Mouse (Mus musculus) WW6 (cell line): Measurements from ENCODE around the gene Hspa12b.
"Not testable (repeated sequence)": the region's sequence is repeated elsewhere in the genome, so short reads cannot be mapped to it uniquely, and the experiment has no call there.

Experiments used
- DNase-seq: peaks from one replicate; pipeline ENCODE4 v3.0.0-alpha.2; 2013; ENCODE audit warnings: low read depth, low spot score

Hspa12b gene

DNA sequence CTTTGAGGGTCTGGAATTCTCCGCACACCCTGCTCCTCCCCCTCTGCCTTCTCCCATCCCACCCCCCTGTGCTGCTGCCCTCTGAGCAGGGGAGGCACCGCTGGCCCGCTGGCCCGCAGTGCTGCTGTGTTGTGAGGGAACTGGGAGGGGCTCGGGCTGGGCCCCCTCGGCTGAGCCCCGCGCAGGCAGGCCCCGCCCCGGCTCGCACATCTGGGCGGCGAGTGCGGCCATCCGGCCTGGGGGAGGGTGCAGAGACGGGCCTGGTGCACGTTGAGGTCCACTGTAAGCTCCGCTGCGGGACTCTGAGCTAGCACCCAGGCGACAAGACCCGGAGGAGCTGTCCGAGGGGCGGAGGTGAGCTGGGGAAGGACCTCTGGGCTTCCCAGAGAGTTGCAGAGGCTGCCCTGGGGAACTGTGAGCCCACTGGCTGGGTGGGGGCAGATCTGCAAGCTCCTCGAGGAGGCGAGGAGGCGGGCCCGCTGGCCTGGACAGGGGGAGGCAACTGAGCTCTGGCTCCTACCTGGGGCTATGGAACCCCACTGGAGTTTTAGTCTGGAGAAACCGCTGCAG lies at the start of gene Hspa12b:
Hspa12b (plus strand) TSS at position 120 of the 570 bp plus-strand sequence.
- no peak for DNase-seq

DNA sequence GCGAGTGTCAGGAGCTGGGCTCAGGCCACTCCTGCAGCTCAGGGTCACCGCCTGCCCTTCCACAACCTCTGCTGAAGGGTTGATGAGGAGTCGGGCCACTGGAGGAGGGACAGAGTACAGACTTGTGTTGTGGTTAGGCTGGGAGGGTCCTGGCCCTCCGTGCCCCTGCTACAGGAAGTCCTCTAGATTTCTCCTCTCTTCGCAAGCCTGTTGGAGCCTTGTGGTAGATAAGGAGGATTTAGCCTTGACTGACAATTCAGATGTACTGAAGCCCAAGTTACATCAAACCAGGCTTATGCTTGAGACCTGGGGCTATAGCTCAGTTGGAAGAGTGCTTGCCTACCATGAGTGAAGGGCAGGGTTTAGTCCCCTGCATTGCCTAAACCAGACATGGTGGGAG lies 46.6 kb upstream of the Hspa12b start:
- no peak for DNase-seq

DNA sequence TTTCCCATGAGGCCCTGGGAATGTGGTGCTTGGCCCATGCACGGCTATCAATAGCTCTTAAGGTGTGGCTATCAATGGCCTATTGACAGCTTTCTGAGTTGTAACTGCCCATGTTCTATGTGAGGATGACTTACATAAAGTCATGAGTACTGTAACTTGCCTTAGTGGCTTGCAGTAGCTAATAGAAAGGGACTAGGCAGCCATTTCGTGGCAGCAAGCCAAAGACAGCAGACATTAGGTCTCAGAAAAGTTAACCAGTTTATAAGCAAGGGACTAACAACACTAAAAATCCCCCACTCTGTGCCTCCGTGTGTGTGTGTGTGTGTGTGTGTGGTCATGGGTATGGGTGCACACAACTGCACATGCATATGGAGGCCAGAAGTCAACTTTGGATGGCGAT lies 42.9 kb upstream of the Hspa12b start:
- no peak for DNase-seq

DNA sequence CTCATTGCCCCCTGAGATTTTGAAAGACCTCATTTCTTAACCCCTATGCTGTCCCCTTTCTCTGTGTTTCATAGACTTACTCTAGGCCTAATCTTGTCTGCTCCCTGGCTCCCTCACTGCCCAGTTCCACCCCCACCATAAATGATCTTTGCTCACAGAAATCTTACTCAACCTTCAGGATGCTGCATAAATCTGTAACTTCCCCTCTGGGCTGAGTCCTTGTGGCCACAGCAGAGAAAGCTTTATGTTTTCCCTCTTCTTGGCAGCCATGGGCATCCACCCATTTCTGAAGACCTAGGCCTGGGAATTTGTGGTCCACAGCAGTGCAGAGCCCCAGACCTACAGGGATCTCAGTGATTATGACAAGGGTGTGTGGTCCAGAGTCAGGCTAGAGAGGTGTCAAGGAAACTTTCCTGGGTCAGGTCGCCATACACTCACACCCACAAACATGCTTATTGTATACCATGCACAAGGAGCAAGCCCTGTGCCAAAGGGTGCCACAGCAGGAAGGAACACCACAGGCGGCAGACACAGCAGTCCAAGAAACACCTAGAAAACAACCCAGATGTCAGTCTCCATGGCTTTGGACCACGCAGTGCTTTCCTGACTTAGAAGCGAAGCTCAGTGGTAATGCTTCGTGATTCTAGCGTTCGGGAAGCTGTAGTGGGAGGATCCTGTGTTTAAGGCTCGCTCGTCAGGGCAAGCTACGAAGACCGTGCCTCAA lies 40.3 kb upstream of the Hspa12b start, which contains the start of gene Siglec1:
Siglec1 (minus strand) TSS at position 99 of the 724 bp plus-strand sequence.
- DNase-seq: no peak

DNA sequence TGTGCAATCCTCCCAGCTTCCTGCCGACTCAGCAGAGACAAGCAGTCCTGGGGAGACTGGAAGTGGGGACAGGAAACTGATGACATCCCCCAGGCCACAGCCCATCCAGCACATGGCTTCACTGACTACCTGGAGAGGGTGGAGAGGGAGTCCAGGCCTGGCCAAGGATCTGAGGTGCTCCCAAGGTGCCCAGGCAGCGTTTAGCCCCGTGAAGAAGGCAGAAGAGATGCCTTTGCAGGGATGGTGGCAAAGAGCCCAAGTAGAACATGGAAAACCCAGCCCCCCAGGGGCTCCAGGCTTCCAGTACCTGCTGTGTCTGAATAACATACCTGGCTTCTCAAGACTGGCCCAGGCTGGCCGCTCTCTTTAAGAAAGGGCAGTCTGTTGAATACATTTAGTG lies 38.5 kb upstream of the Hspa12b start:
- no peak for DNase-seq

GRCm38 (mm10) chr2:131089634-131090033 lies 37.4 kb upstream of the Hspa12b start:
- no peak for DNase-seq

DNA sequence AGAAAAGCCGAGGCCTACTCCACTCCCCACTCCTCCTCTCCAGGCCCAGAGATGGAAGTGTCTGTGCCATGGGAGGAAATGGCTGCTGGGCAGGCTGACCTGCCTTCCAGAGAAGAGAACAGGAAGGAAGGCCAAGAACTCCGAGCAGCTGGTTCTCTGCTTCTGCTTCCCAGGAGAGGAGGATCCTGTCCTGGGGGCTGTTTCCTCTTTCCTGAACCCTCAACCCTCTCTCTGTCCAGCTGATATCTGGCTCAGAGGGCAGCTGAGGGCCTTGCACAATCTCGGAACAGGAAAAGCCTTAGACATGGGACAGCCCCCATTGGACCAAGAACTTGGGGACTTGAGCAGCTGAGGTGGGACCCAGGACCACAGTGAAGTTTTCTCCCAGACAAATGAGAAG lies 36.2 kb upstream of the Hspa12b start:
- no peak for DNase-seq

- no peak for DNase-seq
Measured at GRCm38 (mm10) chr2:131093577-131093976, 33.5 kb upstream of the Hspa12b start.

GRCm38 (mm10) chr2:131094823-131095222 lies 32.3 kb upstream of the Hspa12b start:
- DNase-seq: no peak

- DNase-seq: peak; percentile 39
Measured at GRCm38 (mm10) chr2:131096101-131096795, 30.8 kb upstream of the Hspa12b start.

DNA sequence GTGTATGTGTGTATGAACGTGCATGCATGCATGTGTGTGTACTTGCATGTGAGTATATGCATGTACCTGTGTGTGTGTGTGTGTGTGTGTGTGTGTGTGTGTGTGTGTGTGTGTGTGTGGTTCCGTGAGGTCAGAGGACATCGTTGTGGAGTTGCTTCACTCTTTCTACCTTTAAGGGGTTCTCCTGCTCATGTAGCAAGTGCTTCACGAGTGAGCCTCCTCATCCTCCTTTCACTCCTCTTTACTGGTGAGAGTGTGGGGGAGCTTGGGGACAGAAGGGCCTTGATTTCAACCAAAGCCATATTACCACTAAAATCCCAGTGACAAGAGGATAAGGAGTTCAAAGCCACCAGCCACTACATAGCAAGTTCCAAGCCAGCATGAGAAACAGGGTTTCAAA lies 30.0 kb upstream of the Hspa12b start:
- no peak for DNase-seq

DNA sequence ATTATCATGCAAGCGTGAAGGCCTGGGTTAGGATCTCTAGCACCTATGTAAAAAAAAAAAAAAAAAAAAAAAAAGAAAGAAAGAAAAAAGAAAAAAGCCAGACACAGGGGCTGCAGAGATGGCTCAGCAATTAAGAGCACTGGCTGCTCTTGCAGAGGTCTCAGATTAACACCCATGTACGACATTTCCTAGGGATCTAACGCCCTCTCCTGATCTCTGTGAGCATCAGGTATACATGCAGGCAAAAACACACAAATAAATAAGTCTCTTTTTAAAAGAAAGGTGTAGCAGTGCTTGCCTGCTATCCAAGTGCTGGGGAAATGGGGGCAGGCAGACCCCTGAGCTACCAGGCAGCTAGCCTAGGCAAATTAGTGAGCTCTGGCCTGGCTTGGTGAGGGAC lies 25.6 kb upstream of the Hspa12b start:
- DNase-seq: no peak

GRCm38 (mm10) chr2:131104021-131104420 lies 23.1 kb upstream of the Hspa12b start:
- DNase-seq: no peak

- not testable (repeated sequence) for DNase-seq
Measured at GRCm38 (mm10) chr2:131105061-131105460, 22.0 kb upstream of the Hspa12b start.

DNA sequence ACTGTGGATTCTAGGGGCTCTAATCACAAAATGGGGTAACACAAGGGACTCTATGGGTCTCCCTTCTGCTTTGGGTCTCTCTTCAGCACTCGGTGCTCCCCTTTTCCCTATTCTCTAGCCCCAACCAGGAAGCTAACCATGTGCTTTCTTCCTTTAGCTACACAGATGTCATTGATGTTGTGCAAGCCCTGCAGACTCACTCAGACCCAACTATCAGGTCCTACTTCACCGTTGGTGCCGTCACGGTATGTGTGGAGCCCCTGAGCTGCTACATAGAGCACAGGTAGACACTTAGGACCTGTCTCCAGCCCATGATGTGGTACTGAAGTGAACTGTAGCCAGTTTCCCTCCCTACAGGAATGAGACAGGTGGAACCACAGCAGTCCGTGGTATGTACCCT lies 21.1 kb upstream of the Hspa12b start:
- no peak for DNase-seq

- DNase-seq: no peak
Measured at GRCm38 (mm10) chr2:131118968-131119574, 8.0 kb upstream of the Hspa12b start.

DNA sequence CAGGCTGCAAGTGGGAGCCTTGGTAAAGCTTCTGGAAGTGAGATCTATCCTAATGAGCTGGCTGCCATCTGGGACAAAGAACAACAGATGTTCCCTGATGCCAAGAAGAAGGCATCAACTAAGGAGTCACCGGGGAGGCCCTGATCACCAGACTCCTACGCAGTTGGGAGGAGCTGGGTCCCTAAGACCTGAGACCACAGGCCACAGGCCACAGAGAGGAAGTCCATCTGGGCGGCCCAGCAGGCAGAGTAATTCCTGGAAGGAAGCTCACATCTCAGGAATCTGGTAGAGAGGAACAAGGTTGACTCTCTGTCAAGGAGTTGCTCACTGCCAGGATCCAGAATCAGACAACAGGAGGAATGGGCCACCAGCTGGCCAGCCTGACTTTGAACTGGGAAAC lies 2.9 kb upstream of the Hspa12b start:
- DNase-seq: no peak

DNA sequence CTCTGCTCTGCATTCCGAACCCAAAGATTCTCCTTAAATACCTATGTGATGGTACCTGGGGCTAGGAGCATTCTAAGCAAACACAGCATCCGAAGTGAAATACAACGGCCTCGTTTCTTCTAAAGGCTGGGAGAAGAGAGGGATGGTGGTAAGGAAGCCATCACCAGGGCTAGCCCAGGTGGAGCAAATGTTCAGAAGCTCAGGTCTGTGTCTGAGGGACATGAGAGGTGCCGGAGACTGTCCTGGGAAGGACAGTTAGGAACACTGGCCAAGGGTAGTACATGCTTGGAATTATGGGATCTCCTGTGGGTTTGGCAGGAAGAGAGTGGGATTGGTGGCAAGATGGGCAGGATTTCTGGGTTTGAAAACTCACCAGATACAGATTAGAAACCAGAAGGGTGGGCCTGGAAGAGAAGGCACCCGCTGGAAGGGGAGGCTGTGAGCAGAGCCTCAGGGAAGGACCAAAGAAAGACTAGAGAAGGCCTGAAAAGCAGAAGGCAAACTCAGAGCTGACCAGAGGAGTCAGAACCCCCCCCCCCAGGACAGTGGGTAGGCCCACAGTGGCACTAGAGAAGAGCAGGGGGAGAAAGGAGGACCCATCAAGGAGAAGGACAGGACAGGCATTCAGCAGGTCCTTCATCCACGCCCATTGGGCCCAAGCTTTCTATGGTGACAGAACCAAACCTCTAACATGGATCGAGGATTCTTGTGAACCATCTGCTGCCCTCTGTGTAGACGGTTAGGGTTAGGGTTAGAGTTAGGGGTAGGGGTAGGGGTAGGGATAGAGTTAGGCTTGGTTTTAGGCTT lies 1.7 kb upstream of the Hspa12b start:
- DNase-seq: no peak

- no peak for DNase-seq
Measured at GRCm38 (mm10) chr2:131125964-131126815, 890 bp upstream of the Hspa12b start.

DNA sequence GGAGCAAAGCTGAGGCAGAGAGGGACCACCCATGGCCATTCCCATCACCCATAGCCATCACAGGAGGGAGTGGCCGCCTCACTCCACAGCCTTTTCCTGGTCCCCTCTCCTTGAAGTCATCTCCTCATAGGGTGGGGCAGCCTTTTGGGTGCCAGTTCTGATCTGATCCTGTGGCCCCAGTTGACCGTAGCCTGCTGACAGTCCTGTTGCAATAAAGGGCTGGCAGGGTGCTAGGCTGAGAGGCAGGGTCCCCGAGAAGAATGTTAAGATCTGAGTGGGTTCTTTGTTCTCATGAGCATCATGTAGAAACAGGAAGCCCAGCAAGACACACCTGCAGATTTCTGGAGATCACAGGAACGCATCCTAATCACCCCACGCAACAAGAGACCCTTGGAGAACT lies 1.1 kb downstream of the Hspa12b start:
- no peak for DNase-seq
